Mouse (Mus musculus) embryonic stem cell, embryonic (primary cell): ENCODE results near the gene Dph1.

Experiments used
- CTCF ChIA-PET, 4 experiments: fragments of 300-600 bp in 2 of 4; fragments of 350-600 bp in 2 of 4; sonication (Branson Sonifier 250); formaldehyde crosslinking; loops; one replicate each; lab custom pipeline; 2022; ENCODE audit warnings: inconsistent platforms in 2 of 4; lab: Charles Lee
- POLR2A ChIA-PET, 4 experiments: fragments of 300-600 bp in 2 of 4; fragments of 350-600 bp in 2 of 4; sonication (Branson Sonifier 250); formaldehyde crosslinking; loops; one replicate each; lab custom pipeline; 2022; ENCODE audit warnings: antibody characterized with exemption in 4 of 4, inconsistent platforms in 1 of 4; lab: Charles Lee

The Dph1 gene

DNA sequence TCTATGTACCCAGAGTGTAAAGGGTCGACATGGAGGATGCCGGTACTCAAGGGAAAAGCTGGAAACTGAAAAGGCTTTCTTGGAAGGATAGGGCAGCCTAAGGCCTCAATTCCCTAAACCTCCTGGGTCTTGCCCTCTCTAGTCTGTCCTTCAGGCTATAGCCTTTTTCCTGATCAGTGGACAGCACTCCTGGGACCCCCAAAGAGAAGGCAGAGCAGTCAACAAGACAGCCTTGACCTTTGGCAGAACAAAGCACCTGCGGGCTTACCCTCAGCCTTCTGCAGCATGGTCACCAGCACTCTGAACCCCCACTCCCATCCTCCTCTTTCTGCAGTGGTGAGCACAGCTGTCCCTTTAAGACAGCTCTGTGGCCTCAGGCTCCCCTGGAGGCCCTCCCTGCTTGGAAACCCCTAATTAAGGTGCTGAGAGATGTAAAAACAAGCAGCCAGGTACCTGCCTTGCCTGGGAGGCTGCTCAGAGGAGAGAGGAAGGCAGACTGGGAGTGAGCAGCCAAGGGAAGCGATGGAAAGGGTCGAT is at the start of gene Dph1:
Gene Dph1 (minus strand): TSS at position 337 of the 537 bp plus-strand sequence.
- POLR2A ChIA-PET = interaction anchor here in 2 of 4 experiments (0.5 to 6.9 kb wide), 22 partner anchors 11 to 361 kb away, joined by 3 to 42 read pairs (median 4); partner anchors contain the start of genes Hic1 (in 2 of the 2), Ovca2 (in 2 of the 2), Tlcd2 (in 2 of the 2) and Mnt (in 1 of the 2)

DNA sequence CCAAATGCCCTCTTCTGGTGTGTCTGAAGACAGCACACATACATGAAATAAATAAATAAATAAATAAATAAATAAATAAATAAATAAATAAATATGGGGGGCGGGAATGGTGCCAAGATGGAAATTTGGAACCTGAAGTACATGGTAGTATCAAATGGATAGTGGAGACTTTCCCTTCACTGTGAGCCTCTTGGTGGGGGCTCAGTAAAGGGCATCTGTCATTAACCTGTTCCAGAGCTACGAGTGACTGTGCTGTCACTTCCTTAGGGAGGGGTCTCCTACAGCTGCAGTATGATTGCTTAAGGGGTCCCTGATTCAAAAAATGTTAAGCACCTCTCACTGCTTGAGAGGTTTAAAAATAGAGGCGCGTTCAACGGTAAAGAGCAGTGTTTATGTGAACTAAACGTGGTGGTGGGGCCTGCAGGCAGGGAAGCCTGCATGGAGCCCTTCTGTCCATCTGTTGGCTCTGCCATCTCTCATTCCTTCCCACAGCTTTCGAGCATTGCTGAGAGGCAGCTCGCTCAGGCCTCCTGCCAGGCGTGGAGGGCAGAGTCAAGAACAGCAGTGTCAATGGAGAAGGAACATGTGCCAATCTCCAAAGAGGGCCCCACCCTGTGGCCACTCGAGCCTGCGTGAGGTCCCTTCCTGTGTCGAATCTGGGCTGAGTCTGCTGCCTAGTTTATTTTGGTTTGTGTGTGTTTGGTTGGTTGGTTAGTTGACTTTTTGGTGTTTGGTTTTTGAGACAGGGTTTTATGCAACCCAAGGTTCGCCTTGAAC is 49.3 kb upstream of the Dph1 start:
- POLR2A ChIA-PET = interaction anchor here in 1 of 4 experiments (0.6 to 0.7 kb wide), 2 partner anchors 8 to 453 kb away, joined by 3 to 4 read pairs; no protein-coding TSS in a partner anchor
- CTCF ChIA-PET = interaction anchor here in 1 of 4 experiments (0.6 kb wide), 1 partner anchor 1217 kb away, joined by 4 read pairs; no protein-coding TSS in a partner anchor

More for the DNA sequence above, at the start of gene Dph1:
- CTCF ChIA-PET = interaction anchor here (0.6 to 4.9 kb wide), 16 partner anchors 12 to 102 kb away, joined by 3 to 34 read pairs (median 4); partner anchors contain the start of gene Hic1 (in 1 of the 4)

DNA sequence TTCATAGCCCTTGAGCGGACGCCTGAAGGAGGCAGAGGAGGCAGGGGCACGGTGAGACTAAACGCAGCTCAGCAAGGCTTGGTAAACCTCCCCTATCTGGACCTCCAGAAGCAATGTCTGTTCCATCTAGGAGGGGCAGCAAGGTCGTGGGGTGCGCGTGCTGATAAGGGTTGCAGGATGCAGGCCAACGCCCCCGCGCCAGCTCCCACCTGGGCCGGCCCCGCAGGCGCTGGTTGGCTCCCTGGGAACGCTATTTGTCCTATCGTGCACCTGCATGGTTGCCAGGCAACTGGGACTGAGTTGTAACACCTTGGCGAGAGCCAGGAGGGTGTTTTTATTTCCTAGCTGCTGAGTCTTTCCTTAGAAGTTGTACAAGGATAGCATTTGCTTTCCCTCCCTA is 43.7 kb upstream of the Dph1 start:
- ChIA-PET POLR2A (interaction anchor here (0.6 to 2.9 kb wide), 13 partner anchors 10 to 51 kb away, joined by 3 to 19 read pairs (median 4); no protein-coding TSS in a partner anchor), CTCF (interaction anchor here in 3 of 4 experiments (0.6 to 2.4 kb wide), 5 partner anchors 11 to 54 kb away, joined by 3 to 9 read pairs (median 3); no protein-coding TSS in a partner anchor)

DNA sequence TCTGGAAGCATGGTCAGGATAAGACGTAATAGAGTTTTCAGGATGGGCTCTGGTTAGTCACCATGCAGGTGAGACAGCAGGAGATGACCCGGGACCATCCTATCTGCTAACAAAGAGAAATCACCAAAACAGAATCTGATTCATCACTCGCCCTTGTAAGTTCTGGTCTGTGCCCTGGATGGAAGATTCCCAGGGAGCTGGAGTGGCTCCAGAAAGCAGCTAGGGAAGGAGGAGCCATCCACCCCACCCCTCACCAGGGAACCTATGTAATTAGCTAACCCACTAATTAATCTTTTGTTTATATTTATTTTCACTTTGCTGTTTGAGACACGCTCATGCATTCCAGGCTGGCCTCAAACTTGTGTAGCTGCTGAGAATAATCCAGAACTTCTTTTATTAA is 41.4 kb upstream of the Dph1 start:
- CTCF ChIA-PET = interaction anchor here in 3 of 4 experiments (0.8 to 2.3 kb wide), 31 partner anchors 10 to 248 kb away, joined by 3 to 11 read pairs (median 4); partner anchors contain the start of genes Dph1 (in 2 of the 3), Ovca2 (in 1 of the 3) and Rtn4rl1 (in 1 of the 3)
- POLR2A ChIA-PET = interaction anchor here (0.7 to 2.0 kb wide), 13 partner anchors 8 to 229 kb away, joined by 3 to 7 read pairs (median 4); partner anchors contain the start of genes Dph1 (in 1 of the 4), Rtn4rl1 (in 1 of the 4) and Tlcd2 (in 1 of the 4)

DNA sequence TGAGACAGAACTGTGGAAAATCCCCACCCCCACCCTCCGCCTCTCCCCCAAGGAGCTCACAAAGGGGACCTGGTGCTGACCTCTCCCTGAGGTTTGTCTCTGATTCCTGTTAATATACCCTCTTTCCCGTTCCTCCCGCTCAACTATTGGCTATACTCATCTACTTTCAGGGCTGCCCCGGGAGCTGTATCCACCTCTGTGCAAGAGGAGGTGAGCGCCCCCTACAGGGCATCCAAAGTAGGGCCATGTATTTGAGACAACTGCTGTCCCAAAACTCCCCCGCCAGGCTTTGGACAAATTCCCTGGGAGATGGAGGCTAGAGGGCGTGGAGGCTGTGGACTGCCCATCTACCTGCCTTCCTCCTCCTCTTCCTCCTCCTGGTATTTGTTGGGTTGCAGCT is 40.7 kb upstream of the Dph1 start:
- CTCF ChIA-PET = interaction anchor here (0.6 to 2.3 kb wide), 49 partner anchors 8 to 1473 kb away, joined by 3 to 11 read pairs (median 4); partner anchors contain the start of genes Dph1 (in 2 of the 4), Ovca2 (in 1 of the 4) and Rtn4rl1 (in 1 of the 4)
- POLR2A ChIA-PET = interaction anchor here (0.5 to 2.0 kb wide), 23 partner anchors 9 to 229 kb away, joined by 3 to 7 read pairs (median 4); partner anchors contain the start of genes Dph1 (in 1 of the 4), Rtn4rl1 (in 1 of the 4) and Tlcd2 (in 1 of the 4)

DNA sequence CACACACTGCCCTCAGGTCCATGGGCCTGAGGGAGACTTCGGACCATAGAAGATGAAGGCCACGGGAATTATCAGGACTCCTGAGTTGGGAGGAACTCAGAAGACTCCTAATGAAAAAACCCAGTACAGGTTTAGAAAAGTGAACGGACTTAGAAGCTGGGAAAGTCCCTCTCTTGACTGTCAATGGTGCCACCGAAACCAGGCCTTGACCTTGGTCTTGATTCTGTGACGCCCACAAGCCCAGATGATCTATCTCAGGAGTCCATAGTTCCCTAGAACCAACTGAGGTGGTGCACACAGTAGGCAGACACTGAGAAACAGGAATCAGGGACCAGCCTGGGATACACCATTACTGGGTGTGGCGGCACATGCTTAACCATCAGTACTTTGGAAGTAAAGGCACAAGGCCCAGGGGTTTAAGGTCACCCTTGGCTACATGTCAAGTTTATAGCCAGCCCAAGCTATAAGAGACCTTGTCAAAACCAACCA is 39.3 kb upstream of the Dph1 start:
- POLR2A ChIA-PET = interaction anchor here in 1 of 4 experiments (1.1 kb wide), 1 partner anchor 25 kb away, joined by 3 read pairs; no protein-coding TSS in a partner anchor
- CTCF ChIA-PET = no interaction called here

DNA sequence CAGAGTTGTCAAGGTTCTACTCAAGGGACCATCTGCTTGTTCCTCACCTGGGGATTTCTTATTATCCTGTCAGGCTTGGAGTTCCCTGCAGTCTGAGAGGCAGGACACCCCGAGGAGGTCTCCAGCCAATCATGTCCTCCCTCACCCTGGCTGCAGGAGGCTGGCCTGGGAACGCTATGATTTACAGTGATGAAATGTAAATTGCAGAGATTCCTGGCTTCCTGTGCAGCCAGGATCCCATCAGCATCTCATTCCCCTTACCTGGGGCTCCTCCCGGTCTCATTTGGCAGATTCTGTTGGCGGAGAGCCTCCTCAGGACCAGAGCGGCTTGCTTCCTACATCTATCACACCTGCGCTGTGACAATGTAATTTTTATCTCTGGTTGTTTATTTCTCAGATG is 38.2 kb upstream of the Dph1 start:
- CTCF ChIA-PET = interaction anchor here in 1 of 4 experiments (0.6 kb wide), 2 partner anchors 94 to 121 kb away, joined by 5 read pairs; no protein-coding TSS in a partner anchor
- POLR2A ChIA-PET = interaction anchor here in 1 of 4 experiments (1.6 kb wide), 1 partner anchor 9 kb away, joined by 3 read pairs; no protein-coding TSS in a partner anchor

DNA sequence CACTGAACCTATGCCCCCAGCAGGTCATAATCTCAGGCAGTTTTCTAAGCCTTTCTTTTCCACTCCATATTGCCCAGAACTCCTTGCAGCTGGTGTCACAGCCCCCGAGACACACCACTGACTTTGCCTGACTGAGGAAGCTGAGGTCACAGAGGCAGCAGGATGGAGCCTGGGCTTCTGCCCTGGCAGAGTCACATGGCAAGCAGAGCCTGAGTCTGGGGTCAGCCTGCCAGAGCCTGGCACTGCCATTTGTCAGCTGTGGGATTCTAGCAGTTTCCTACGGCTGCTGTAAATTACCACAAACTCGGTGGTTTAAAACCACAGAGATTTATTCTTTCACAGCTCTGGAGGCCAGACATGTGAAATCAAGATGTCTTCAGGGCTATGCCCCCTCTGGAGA is 36.6 kb upstream of the Dph1 start:
- POLR2A ChIA-PET = interaction anchor here in 1 of 4 experiments (1.6 kb wide), 1 partner anchor 8 kb away, joined by 3 read pairs; no protein-coding TSS in a partner anchor
- CTCF ChIA-PET = no interaction called here

DNA sequence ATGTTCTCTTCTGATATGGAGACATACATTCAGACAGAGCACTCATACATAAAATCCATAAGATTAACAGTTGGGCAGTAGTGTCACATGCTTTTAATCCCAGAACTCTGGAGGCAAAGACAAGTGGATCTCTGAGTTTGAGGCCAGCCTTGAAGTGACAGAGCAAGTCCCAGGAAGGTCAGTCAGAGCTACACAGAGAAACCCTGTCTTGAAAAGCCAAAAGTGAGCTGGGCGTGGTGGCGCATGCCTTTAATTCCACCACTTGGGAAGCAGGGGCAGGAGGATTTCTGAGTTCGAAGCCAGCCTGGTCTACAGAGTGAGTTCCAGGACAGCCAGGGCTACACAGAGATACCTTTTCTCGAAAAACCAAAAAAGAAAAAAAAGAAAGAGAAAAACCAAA is 33.8 kb upstream of the Dph1 start:
- ChIA-PET POLR2A (interaction anchor here in 1 of 4 experiments (0.6 kb wide), 1 partner anchor 14 kb away, joined by 5 read pairs; no protein-coding TSS in a partner anchor), CTCF (no interaction called here)

DNA sequence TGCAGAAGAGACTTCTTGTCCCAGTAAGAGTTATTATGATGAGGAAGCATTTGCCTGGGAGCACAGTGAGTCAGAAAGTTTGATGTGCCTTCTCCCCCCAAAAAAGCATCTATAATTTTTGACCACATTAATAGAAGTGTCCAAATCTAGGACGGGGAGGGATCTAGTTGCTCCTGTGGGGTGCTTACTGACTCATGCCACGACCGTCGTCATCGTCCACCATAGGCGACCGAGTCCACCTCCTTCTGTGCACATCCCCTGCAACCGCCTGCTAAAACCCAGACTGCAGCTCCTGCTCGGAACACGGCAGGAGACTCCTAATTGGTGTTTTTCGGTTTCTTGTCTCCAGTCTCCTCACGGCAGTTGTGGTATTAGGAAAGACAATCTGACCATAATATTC is 33.0 kb upstream of the Dph1 start:
- ChIA-PET CTCF (interaction anchor here in 2 of 4 experiments (1.0 to 2.6 kb wide), 2 partner anchors 8 kb away, joined by 3 to 6 read pairs; no protein-coding TSS in a partner anchor), POLR2A (no interaction called here)

DNA sequence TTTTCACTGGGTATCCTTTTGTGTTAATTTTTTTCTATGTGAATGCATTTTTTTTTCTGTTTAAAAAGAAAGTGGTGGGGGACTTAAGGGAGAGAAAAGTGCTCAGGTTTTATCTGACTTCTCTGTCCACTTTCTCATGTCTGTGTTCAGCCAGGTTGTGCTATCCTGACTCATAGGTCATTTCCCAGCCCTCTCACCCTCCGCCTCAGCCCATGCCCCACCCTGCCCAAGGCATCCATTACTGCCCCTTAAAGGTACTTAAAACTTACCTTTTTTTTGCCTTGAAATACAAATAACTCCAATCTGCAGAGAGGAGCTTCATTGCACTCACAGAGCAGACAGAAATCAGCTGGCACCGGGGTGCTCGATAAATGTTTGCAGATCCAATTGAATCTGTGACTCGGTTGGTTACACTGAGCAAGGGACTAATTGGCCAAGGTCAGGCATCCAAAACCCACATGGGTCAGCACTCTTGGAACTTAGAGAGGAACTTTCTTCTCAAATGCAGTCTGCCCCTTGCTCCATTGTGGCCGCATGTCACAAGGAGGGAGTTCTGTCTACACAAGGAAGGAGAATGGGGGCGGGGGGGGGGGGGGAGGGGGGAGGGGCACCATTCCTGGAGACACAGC is 29.6 kb upstream of the Dph1 start:
- POLR2A ChIA-PET = interaction anchor here in 2 of 4 experiments (0.5 to 1.4 kb wide), 6 partner anchors 8 to 310 kb away, joined by 3 to 4 read pairs (median 3); no protein-coding TSS in a partner anchor

DNA sequence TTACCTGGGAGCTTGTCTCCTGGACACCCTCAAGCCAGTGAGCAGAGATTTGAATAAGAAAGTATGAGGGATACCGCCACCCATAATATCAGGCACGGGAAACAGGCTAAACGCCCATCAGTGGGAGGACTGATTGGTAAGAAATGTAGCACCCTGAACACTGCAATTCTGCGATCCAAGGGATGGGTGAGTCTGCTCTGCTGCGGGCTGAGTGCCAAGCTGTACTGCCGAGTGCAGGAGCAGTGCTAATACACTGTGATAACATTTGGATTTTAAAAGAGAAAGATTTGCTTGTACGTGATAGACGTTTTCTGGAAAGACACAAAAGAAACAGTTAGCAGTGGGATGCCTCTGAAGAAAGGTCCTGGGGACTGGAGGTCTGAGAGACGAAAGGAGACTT is 29.1 kb upstream of the Dph1 start:
- ChIA-PET POLR2A (interaction anchor here in 3 of 4 experiments (0.5 to 1.4 kb wide), 7 partner anchors 8 to 22 kb away, joined by 3 to 4 read pairs (median 3); no protein-coding TSS in a partner anchor), CTCF (interaction anchor here in 3 of 4 experiments (0.7 to 1.7 kb wide), 4 partner anchors 12 to 187 kb away, joined by 3 to 6 read pairs (median 3); no protein-coding TSS in a partner anchor)

More for the DNA sequence above, 29.6 kb upstream of the Dph1 start:
- CTCF ChIA-PET = interaction anchor here in 2 of 4 experiments (1.2 to 1.7 kb wide), 2 partner anchors 11 to 28 kb away, joined by 3 to 6 read pairs; no protein-coding TSS in a partner anchor

DNA sequence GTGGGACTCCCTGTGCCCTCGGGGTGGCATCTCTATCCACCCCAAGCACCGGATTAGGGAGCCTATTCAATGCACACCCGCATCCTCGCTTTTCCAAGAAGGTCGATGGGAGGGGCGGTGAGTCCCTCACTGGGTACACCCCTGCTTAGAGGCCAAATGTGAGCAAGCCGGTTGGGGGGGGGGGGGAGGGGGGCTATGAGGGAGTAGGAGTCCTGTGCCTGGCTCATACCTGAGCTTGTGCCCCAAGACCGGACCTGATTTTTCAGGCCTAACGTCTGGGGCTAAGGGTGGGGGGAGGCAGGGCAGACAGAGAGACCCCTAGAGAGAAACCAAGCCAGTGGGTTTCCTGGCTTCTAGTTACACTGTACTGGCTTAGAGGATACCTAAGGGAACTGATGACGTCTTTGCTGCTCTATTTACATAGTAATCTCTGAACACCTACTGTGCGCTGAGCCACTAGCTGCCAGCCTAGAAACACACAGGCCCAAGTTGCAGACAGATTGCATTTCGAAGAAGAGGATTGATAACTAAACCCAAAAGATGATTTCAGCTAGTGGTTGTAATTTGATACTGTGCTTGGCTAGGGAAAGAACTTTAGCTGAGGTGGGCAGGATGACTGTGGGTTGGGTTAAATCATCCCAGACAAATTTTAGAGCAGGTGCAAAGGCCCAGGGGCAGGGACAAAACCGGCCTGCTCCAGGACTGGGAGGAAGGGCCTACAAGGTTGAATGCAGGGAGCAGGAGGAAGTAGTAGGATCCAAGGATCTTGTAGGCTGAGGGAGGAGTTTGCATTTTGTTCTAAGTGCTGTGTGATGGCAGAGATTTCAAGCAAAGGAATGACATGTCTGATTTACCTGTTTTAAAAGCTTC is 23.3 kb upstream of the Dph1 start:
- CTCF ChIA-PET = interaction anchor here in 3 of 4 experiments (0.7 to 1.2 kb wide), 5 partner anchors 14 to 88 kb away, joined by 3 to 5 read pairs (median 4); no protein-coding TSS in a partner anchor
- POLR2A ChIA-PET = interaction anchor here (0.5 to 3.4 kb wide), 22 partner anchors 8 to 435 kb away, joined by 3 to 17 read pairs (median 4); partner anchors contain the start of genes Ovca2 (in 1 of the 4), Rpa1 (in 1 of the 4), Rtn4rl1 (in 1 of the 4) and Smyd4 (in 1 of the 4)

DNA sequence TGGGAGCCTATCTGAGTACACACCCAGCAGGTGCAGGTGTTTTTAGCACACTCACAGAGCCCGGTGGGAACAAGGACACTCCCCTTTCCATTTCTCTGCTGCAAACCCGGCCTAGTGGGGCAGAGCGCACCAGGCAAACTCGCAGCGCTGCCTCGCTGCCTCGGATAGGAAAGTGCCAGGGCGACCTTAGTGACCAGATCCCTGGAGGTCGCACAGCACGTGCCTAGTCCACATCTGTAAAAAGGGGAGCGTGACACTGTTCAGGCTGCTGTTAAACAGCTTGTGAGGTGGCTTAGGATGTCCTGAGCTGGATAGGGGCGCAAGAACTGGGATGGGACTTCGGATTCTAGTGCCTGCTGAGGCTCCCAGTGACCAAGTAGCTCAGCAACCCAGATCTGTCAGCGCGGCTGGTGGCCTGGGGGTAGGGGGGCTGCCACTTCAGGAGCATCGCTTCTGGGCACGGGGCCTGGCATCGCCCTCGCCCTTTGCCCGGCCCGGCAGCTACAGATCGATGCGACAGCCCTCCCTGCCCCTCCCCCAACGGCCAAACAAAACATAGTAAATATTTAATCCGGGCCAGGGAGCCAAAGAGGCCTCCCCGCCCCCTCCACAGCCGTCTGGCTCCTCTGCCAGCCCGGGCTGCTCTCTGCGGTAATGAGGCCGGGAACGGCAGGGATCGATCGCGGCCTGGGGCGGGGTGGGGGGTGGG is 22.5 kb upstream of the Dph1 start:
- POLR2A ChIA-PET = interaction anchor here (0.5 to 3.4 kb wide), 13 partner anchors 8 to 436 kb away, joined by 3 to 17 read pairs (median 3); partner anchors contain the start of genes Rpa1 (in 1 of the 4), Rtn4rl1 (in 1 of the 4) and Smyd4 (in 1 of the 4)
- CTCF ChIA-PET = interaction anchor here in 2 of 4 experiments (0.7 to 1.2 kb wide), 3 partner anchors 77 to 89 kb away, joined by 3 to 4 read pairs (median 4); no protein-coding TSS in a partner anchor

DNA sequence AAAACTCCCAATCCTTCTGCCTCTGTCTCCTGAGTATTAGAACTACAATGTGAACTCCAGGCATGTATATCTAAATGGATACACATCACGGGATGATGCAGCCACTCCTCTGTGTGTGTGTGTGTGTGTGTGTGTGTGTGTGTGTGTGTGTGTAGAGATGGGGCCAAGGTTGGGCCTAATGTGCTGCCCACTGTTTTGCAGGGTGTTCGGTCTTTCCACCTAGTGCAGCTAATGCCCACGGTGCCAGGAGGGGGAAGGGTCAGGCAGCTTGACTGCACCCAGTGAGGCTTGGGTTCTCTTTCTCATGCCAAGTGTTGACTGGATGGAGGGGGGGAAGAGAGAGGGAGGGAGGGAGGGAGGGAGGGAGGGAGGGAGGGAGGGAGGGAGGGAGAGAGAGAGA is 21.8 kb upstream of the Dph1 start:
- CTCF ChIA-PET = interaction anchor here in 1 of 4 experiments (0.6 to 1.1 kb wide), 2 partner anchors 78 to 289 kb away, joined by 3 to 4 read pairs; no protein-coding TSS in a partner anchor

More for the DNA sequence above, 21.8 kb upstream of the Dph1 start:
- POLR2A ChIA-PET = interaction anchor here in 2 of 4 experiments (0.9 to 3.4 kb wide), 5 partner anchors 17 to 248 kb away, joined by 3 to 17 read pairs (median 3); partner anchors contain the start of genes Rpa1 (in 2 of the 2), Smyd4 (in 2 of the 2), Rtn4rl1 (in 1 of the 2) and Tlcd2 (in 1 of the 2)
